Mouse (Mus musculus) myocyte (in vitro differentiated cells): ENCODE results near the gene Actc1.

Experiments
- MAX ChIP-seq: IDR thresholded peaks from one replicate; pipeline ENCODE4 v1.6.1; 2011; ENCODE audit warnings: low read depth, mild to moderate bottlenecking, control low read depth
- POLR2A ChIP-seq: IDR thresholded peaks from one replicate; pipeline ENCODE4 v1.6.1; 2011; ENCODE audit warnings: low read depth, mild to moderate bottlenecking, control low read depth, moderate library complexity; ENCODE audit not compliant: insufficient read length
- TCF3 ChIP-seq: IDR thresholded peaks from one replicate; pipeline ENCODE4 v1.6.1; 2011; ENCODE audit warnings: low read depth, control low read depth; ENCODE audit not compliant: insufficient read length
- USF1 ChIP-seq: IDR thresholded peaks from one replicate; pipeline ENCODE4 v1.6.1; 2011; ENCODE audit warnings: low read depth, mild to moderate bottlenecking, control low read depth, moderate library complexity

DNA sequence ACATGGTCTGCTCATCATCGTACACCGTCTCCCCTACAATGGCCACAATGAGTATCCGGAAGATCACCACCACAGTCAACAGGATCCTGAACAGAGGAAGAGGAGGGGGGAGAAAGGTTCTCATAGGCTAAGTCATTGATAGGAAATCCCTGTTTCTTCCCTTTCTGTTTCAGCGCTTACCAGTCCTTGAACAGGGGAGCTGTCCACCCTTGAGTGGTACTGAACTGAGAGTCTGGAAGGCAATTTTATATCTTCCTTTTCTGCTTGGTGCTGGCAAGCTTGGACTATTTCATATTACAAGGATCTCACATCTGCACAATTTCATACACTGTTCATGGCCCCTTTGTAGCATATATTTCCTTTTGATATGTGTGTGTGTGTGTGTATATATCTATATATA, 41.5 kb downstream of the Actc1 start:
- TF ChIP-seq POLR2A (no peak), TCF3 (no peak), USF1 (no peak), MAX (peak; percentile 59)
